Mouse (Mus musculus): ENCODE data around the gene Ccdc36. TPM values are rescaled to one million over a fixed set of nuclear protein-coding genes. Genes with fewer than 3 reads are reported as not detected.
A peak's percentile ranks its signal among the peaks of the same experiment; 100 is the strongest.

The Ccdc36 gene
- polyA plus RNA-seq, 1 experiment from 2014 or later, result 1.6 TPM

DNA sequence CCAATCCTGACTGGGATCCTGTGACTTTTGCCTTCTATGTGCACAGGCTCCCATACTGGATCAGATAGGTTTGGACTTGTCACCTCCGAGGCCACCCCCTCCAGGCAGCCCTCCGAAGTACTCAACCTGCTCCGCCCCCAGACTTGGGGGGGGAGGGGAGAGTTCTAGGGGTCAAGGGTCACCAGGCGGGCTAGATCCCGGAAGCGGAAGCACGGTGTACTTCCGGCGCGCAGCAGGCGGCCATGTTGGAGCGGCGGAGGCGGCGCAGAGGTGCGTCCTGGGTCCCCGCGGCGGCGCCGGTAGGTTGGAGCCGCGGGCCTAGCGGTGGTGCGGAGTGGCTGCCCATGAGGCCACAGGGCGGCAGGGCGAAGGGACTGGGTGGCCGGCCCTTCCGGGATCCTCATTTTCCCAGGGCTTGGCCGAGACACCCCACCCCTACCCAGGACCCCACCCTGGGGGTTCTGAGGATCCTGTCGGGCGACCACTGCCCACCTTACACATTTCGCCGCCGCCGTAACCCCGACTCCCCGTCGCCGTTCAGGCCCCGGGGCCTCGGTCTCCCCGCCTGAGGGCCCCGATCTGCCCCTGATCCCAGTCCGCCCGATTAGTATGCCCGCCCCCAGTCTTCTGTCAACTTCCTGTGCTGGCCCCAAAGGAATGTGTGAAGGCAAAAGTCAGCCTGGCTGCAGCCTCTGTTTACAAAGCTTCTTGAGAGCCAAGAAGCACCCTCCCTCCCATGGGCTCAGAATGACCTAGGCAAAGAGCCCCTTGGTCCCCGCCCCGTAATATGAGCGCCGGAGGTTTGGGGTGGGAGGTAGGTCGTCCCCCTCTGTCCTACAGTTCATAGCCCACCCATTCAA lies 32.3 kb upstream of the Ccdc36 start, which contains the start of gene Ccdc71:
Ccdc71 (plus strand) TSS at position 209 of the 860 bp plus-strand sequence.
- Histone ChIP-seq H3K4me2 (ENCODE audit: low read length) (peak within 1 kb of the TSS; percentile 97), H3K9ac (ENCODE audit: low read depth, low read length) (peak within 1 kb of the TSS; percentile 92), H3K4me1 (ENCODE audit: control insufficient read depth, insufficient read depth, low read depth, low read length) (peaks cover 13% of the 10 kb centered on the region), H3K36me3 (ENCODE audit: control insufficient read depth, insufficient read depth, low read length) (peaks cover 19% of the 10 kb centered on the region), H3K4me3 (ENCODE audit: low read length) (peak within 1 kb of the TSS; percentile 87), H3K9me3 (ENCODE audit: control insufficient read depth, low read length) (no peaks in the 10 kb centered on the region), H3K27ac (ENCODE audit: low read depth, low read length) (peak within 1 kb of the TSS; percentile 88), H3K27me3 (replicated peaks; ENCODE audit: control insufficient read depth, insufficient read depth, low read length) (no peaks in the 10 kb centered on the region)
- ATAC-seq, result peak; percentile 85
- WGBS, result under 1% methylated on average over 46 of the region's 52 CpGs

DNA sequence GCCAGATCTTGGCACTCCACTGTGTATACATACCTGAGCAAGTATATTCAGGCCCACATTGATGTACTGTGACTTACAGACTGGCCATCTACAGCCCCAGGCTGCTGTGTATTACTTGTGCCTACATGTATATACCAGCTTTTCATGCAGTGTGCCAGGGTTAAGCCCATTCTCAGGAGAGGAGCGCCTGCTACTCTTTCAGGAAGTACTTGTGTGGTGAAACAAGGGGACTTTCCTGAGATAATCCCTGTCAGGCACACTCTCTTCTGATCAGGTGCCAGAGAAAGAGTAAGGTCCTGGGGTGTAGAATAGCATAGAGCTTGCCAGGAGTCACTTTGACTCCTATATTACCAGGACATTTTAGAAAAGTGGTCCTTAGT lies 31.6 kb upstream of the Ccdc36 start:
- peak overlapping the region; percentile 87 for H3K4me3 ChIP-seq (ENCODE audit: low read length)
- peak overlapping the region; percentile 97 for H3K4me2 ChIP-seq (ENCODE audit: low read length)
- 90% methylated on average over 1 of the region's 1 CpGs for WGBS
- H3K4me1 ChIP-seq (ENCODE audit: control insufficient read depth, insufficient read depth, low read depth, low read length), result peaks cover 13% of the 10 kb centered on the region
- H3K36me3 ChIP-seq (ENCODE audit: control insufficient read depth, insufficient read depth, low read length), result peaks cover 17% of the 10 kb centered on the region
- no peaks in the 10 kb centered on the region for H3K27me3 ChIP-seq (replicated peaks; ENCODE audit: control insufficient read depth, insufficient read depth, low read length)
- ATAC-seq, result 0 out of 2 replicates have a peak, but pooled peaks have one; percentile 6
- H3K27ac ChIP-seq (ENCODE audit: low read depth, low read length), result peak overlapping the region; percentile 88
- no peaks in the 10 kb centered on the region for H3K9me3 ChIP-seq (ENCODE audit: control insufficient read depth, low read length)
- H3K9ac ChIP-seq (ENCODE audit: low read depth, low read length), result peak overlapping the region; percentile 92; the same call in 1 of the 2 replicates

GRCm38 (mm10) chr9:108456953-108457352 lies 28.7 kb upstream of the Ccdc36 start:
- 87% methylated on average over 10 of the region's 10 CpGs for WGBS
- ATAC-seq, result no peak

GRCm38 (mm10) chr9:108455747-108456571 lies 27.7 kb upstream of the Ccdc36 start:
- H3K27me3 ChIP-seq (replicated peaks; ENCODE audit: control insufficient read depth, insufficient read depth, low read length), result no peaks in the 10 kb centered on the region
- no peak overlapping the region for H3K27ac ChIP-seq (ENCODE audit: low read depth, low read length)
- WGBS, result 78% methylated on average over 12 of the region's 12 CpGs
- H3K9ac ChIP-seq (ENCODE audit: low read depth, low read length), result no peak overlapping the region; the same call in 1 of the 2 replicates
- no peak overlapping the region for H3K4me2 ChIP-seq (ENCODE audit: low read length)
- no peaks in the 10 kb centered on the region for H3K9me3 ChIP-seq (ENCODE audit: control insufficient read depth, low read length)
- H3K36me3 ChIP-seq (ENCODE audit: control insufficient read depth, insufficient read depth, low read length), result no peaks in the 10 kb centered on the region
- ATAC-seq, result no peak
- H3K4me1 ChIP-seq (ENCODE audit: control insufficient read depth, insufficient read depth, low read depth, low read length), result peaks cover 16% of the 10 kb centered on the region
- no peak overlapping the region for H3K4me3 ChIP-seq (ENCODE audit: low read length)

More at GRCm38 (mm10) chr9:108456953-108457352, 28.7 kb upstream of the Ccdc36 start:
- Histone ChIP-seq H3K27me3 (replicated peaks; ENCODE audit: control insufficient read depth, insufficient read depth, low read length) (no peaks in the 10 kb centered on the region), H3K4me3 (ENCODE audit: low read length) (no peak overlapping the region), H3K9me3 (ENCODE audit: control insufficient read depth, low read length) (no peaks in the 10 kb centered on the region), H3K36me3 (ENCODE audit: control insufficient read depth, insufficient read depth, low read length) (no peaks in the 10 kb centered on the region), H3K9ac (ENCODE audit: low read depth, low read length) (no peak overlapping the region), H3K27ac (ENCODE audit: low read depth, low read length) (no peak overlapping the region), H3K4me1 (ENCODE audit: control insufficient read depth, insufficient read depth, low read depth, low read length) (peaks cover 23% of the 10 kb centered on the region), H3K4me2 (ENCODE audit: low read length) (no peak overlapping the region)

- H3K9ac ChIP-seq (ENCODE audit: low read depth, low read length), result no peak overlapping the region
- ATAC-seq, result no peak
- H3K4me2 ChIP-seq (ENCODE audit: low read length), result no peak overlapping the region
- H3K9me3 ChIP-seq (ENCODE audit: control insufficient read depth, low read length), result no peaks in the 10 kb centered on the region
- no peak overlapping the region for H3K4me3 ChIP-seq (ENCODE audit: low read length)
- 91% methylated on average over 6 of the region's 6 CpGs for WGBS
- peaks cover 32% of the 10 kb centered on the region for H3K4me1 ChIP-seq (ENCODE audit: control insufficient read depth, insufficient read depth, low read depth, low read length)
- no peak overlapping the region for H3K27ac ChIP-seq (ENCODE audit: low read depth, low read length)
- no peaks in the 10 kb centered on the region for H3K36me3 ChIP-seq (ENCODE audit: control insufficient read depth, insufficient read depth, low read length)
- no peaks in the 10 kb centered on the region for H3K27me3 ChIP-seq (replicated peaks; ENCODE audit: control insufficient read depth, insufficient read depth, low read length)
Observed at GRCm38 (mm10) chr9:108454429-108454828, 26.1 kb upstream of the Ccdc36 start.

GRCm38 (mm10) chr9:108453458-108453857 lies 25.2 kb upstream of the Ccdc36 start:
- H3K27ac ChIP-seq (ENCODE audit: low read depth, low read length), result peak overlapping the region; percentile 88
- H3K4me3 ChIP-seq (ENCODE audit: low read length), result peak overlapping the region; percentile 66
- H3K4me2 ChIP-seq (ENCODE audit: low read length), result peak overlapping the region; percentile 76
- peak overlapping the region; percentile 80 for H3K9ac ChIP-seq (ENCODE audit: low read depth, low read length)
- 0 out of 2 replicates have a peak, but pooled peaks cover 2% of the 10 kb centered on the region for H3K36me3 ChIP-seq (ENCODE audit: control insufficient read depth, insufficient read depth, low read length)
- no peaks in the 10 kb centered on the region for H3K9me3 ChIP-seq (ENCODE audit: control insufficient read depth, low read length)
- WGBS, result 77% methylated on average over 4 of the region's 4 CpGs
- peaks cover 32% of the 10 kb centered on the region for H3K4me1 ChIP-seq (ENCODE audit: control insufficient read depth, insufficient read depth, low read depth, low read length)
- ATAC-seq, result no peak
- no peaks in the 10 kb centered on the region for H3K27me3 ChIP-seq (replicated peaks; ENCODE audit: control insufficient read depth, insufficient read depth, low read length)

GRCm38 (mm10) chr9:108452911-108453310 lies 24.6 kb upstream of the Ccdc36 start:
- Histone ChIP-seq H3K27me3 (replicated peaks; ENCODE audit: control insufficient read depth, insufficient read depth, low read length) (no peaks in the 10 kb centered on the region), H3K27ac (ENCODE audit: low read depth, low read length) (peak overlapping the region; percentile 88), H3K9ac (ENCODE audit: low read depth, low read length) (peak overlapping the region; percentile 80), H3K4me1 (ENCODE audit: control insufficient read depth, insufficient read depth, low read depth, low read length) (peaks cover 32% of the 10 kb centered on the region), H3K4me3 (ENCODE audit: low read length) (peak overlapping the region; percentile 66), H3K36me3 (ENCODE audit: control insufficient read depth, insufficient read depth, low read length) (0 out of 2 replicates have a peak, but pooled peaks cover 3% of the 10 kb centered on the region), H3K9me3 (ENCODE audit: control insufficient read depth, low read length) (no peaks in the 10 kb centered on the region), H3K4me2 (ENCODE audit: low read length) (peak overlapping the region; percentile 76)
- ATAC-seq, result peak; percentile 38
- 36% methylated on average over 6 of the region's 6 CpGs for WGBS

GRCm38 (mm10) chr9:108452291-108452906 lies 24.1 kb upstream of the Ccdc36 start:
- Histone ChIP-seq H3K4me3 (ENCODE audit: low read length) (peak overlapping the region; percentile 66), H3K27ac (ENCODE audit: low read depth, low read length) (peak overlapping the region; percentile 88), H3K4me1 (ENCODE audit: control insufficient read depth, insufficient read depth, low read depth, low read length) (peaks cover 32% of the 10 kb centered on the region), H3K36me3 (ENCODE audit: control insufficient read depth, insufficient read depth, low read length) (0 out of 2 replicates have a peak, but pooled peaks cover 5% of the 10 kb centered on the region), H3K9me3 (ENCODE audit: control insufficient read depth, low read length) (no peaks in the 10 kb centered on the region), H3K9ac (ENCODE audit: low read depth, low read length) (peak overlapping the region; percentile 80), H3K4me2 (ENCODE audit: low read length) (peak overlapping the region; percentile 76), H3K27me3 (replicated peaks; ENCODE audit: control insufficient read depth, insufficient read depth, low read length) (no peaks in the 10 kb centered on the region)
- WGBS, result under 1% methylated on average over 40 of the region's 40 CpGs
- peak; percentile 91 for ATAC-seq

All from hindbrain, embryonic 16.5 days (tissue).